Mouse (Mus musculus): ENCODE measurements around the gene Shc4. TPM values are rescaled to one million over a fixed set of nuclear protein-coding genes. Genes with fewer than 3 reads are reported as not detected.

The Shc4 gene
- total RNA-seq, 2 experiments from 2014 or later: 5.0 TPM

GRCm38 (mm10) chr2:125692010-125692409 lies 31.9 kb downstream of the Shc4 start:
- peak in 1 of 2 experiments; percentile 80 for DNase-seq (ENCODE audit: low spot score in 2 of 2)
- intact Hi-C loops (cut with DNase I): no loop called here

- intact Hi-C loops (cut with DNase I): loop anchor here (1.0 kb wide), 1 partner anchor 25 kb away; no protein-coding TSS in a partner anchor
- DNase-seq (ENCODE audit: low spot score in 2 of 2): no peak
These were observed 38.4 kb downstream of the Shc4 start for GRCm38 (mm10) chr2:125685441-125686150.

GRCm38 (mm10) chr2:125684559-125685440 lies 39.1 kb downstream of the Shc4 start:
- intact Hi-C loops (cut with DNase I): no loop called here
- peak in 1 of 2 experiments; percentile 29 for DNase-seq (ENCODE audit: low spot score in 2 of 2)

- DNase-seq (ENCODE audit: low spot score in 2 of 2): no peak
- intact Hi-C loops (cut with DNase I): no loop called here
These were observed 40.1 kb downstream of the Shc4 start for GRCm38 (mm10) chr2:125683895-125684294.

- no peak for DNase-seq (ENCODE audit: low spot score in 2 of 2)
- intact Hi-C loops (cut with DNase I): no loop called here
These were observed 42.1 kb downstream of the Shc4 start for GRCm38 (mm10) chr2:125681811-125682210.

GRCm38 (mm10) chr2:125672957-125673631 lies 50.9 kb downstream of the Shc4 start, which contains the start of gene Eid1:
TSS of gene Eid1 (plus strand) at chr2:125673095.
- intact Hi-C loops (cut with DNase I): loop anchor here (5.0 kb wide), 1 partner anchor 49 kb away; the partner anchor contains the start of gene Shc4
- peak; percentile 84 to 87 for DNase-seq (ENCODE audit: low spot score in 2 of 2)

- intact Hi-C loops (cut with DNase I): loop anchor here (5.0 kb wide), 1 partner anchor 50 kb away; the partner anchor contains the start of gene Shc4
These were observed 51.4 kb downstream of the Shc4 start for GRCm38 (mm10) chr2:125672568-125672956.

GRCm38 (mm10) chr2:125670846-125671245 lies 53.1 kb downstream of the Shc4 start:
- intact Hi-C loops (cut with DNase I): loop anchor here (5.0 kb wide), 1 partner anchor 51 kb away; the partner anchor contains the start of gene Shc4

More at GRCm38 (mm10) chr2:125672568-125672956, 51.4 kb downstream of the Shc4 start:
- DNase-seq (ENCODE audit: low spot score in 2 of 2): peak in 1 of 2 experiments; percentile 60

GRCm38 (mm10) chr2:125667721-125668120 lies 56.2 kb downstream of the Shc4 start:
- intact Hi-C loops (cut with DNase I): loop anchor here (10.0 kb wide), 2 partner anchors 187 to 857 kb away; partner anchors contain the start of genes Cops2 and Galk2
- DNase-seq (ENCODE audit: low spot score in 2 of 2): no peak

More at GRCm38 (mm10) chr2:125670846-125671245, 53.1 kb downstream of the Shc4 start:
- no peak for DNase-seq (ENCODE audit: low spot score in 2 of 2)

- no peak for DNase-seq (ENCODE audit: low spot score in 2 of 2)
- intact Hi-C loops (cut with DNase I): loop anchor here (10.0 kb wide), 2 partner anchors 188 to 858 kb away; partner anchors contain the start of genes Cops2 and Galk2
These were observed 56.8 kb downstream of the Shc4 start for GRCm38 (mm10) chr2:125667184-125667583.

- intact Hi-C loops (cut with DNase I): loop anchor here (10.0 kb wide), 2 partner anchors 188 to 858 kb away; partner anchors contain the start of genes Cops2 and Galk2
- DNase-seq (ENCODE audit: low spot score in 2 of 2): no peak
These were observed 57.3 kb downstream of the Shc4 start for GRCm38 (mm10) chr2:125666668-125667067.

- DNase-seq (ENCODE audit: low spot score in 2 of 2): no peak
- intact Hi-C loops (cut with DNase I): loop anchor here (10.0 kb wide), 2 partner anchors 189 to 859 kb away; partner anchors contain the start of genes Cops2 and Galk2
These were observed 58.0 kb downstream of the Shc4 start for GRCm38 (mm10) chr2:125665909-125666308.

GRCm38 (mm10) chr2:125665213-125665612 lies 58.7 kb downstream of the Shc4 start:
- DNase-seq (ENCODE audit: low spot score in 2 of 2): no peak
- intact Hi-C loops (cut with DNase I): loop anchor here (10.0 kb wide), 2 partner anchors 190 to 860 kb away; partner anchors contain the start of genes Cops2 and Galk2

- no peak for DNase-seq (ENCODE audit: low spot score in 2 of 2)
- intact Hi-C loops (cut with DNase I): loop anchor here (10.0 kb wide), 2 partner anchors 192 to 862 kb away; partner anchors contain the start of genes Cops2 and Galk2
These were observed 61.4 kb downstream of the Shc4 start for GRCm38 (mm10) chr2:125662517-125662916.

GRCm38 (mm10) chr2:125661156-125661555 lies 62.8 kb downstream of the Shc4 start:
- no peak for DNase-seq (ENCODE audit: low spot score in 2 of 2)
- intact Hi-C loops (cut with DNase I): loop anchor here (10.0 kb wide), 2 partner anchors 194 to 864 kb away; partner anchors contain the start of genes Cops2 and Galk2

- DNase-seq (ENCODE audit: low spot score in 2 of 2): no peak
- intact Hi-C loops (cut with DNase I): loop anchor here (1.0 to 10.0 kb wide), 4 partner anchors 26 to 864 kb away; partner anchors contain the start of genes Cops2 and Galk2
These were observed 63.3 kb downstream of the Shc4 start for GRCm38 (mm10) chr2:125660537-125661130.

GRCm38 (mm10) chr2:125659823-125660536 lies 64.0 kb downstream of the Shc4 start:
- intact Hi-C loops (cut with DNase I): loop anchor here (1.0 to 10.0 kb wide), 4 partner anchors 26 to 865 kb away; partner anchors contain the start of genes Cops2 and Galk2
- peak; percentile 72 to 79 for DNase-seq (ENCODE audit: low spot score in 2 of 2)

GRCm38 (mm10) chr2:125655391-125655790 lies 68.6 kb downstream of the Shc4 start:
- intact Hi-C loops (cut with DNase I): no loop called here
- no peak for DNase-seq (ENCODE audit: low spot score in 2 of 2)
